Mouse (Mus musculus) hindbrain, embryonic 16.5 days (tissue): Measurements from ENCODE around the gene Dazap1. TPM values are rescaled to one million over a fixed set of nuclear protein-coding genes. Genes with fewer than 3 reads are reported as not detected.

Source experiments
- ATAC-seq: fragments of 200-750 bp; cut with Nextera tagmentation; 2 replicates; pipeline ENCODE4 v1.8.0; 2017; ENCODE audit warnings: moderate TSS enrichment, moderate library complexity
- H3K27ac ChIP-seq: fragments of 300-500 bp; sonication (generic); 2 replicates; pipeline ENCODE4 v1.5.1; 2014; ENCODE audit warnings: low read depth, mild to moderate bottlenecking, control low read depth, low read length, moderate library complexity
- H3K27me3 ChIP-seq: fragments of 300-500 bp; sonication (generic); replicated peaks from 2 replicates; pipeline ENCODE4 v1.6.1; 2014; ENCODE audit warnings: low read length; ENCODE audit not compliant: control insufficient read depth, insufficient read depth
- H3K36me3 ChIP-seq: fragments of 300-500 bp; sonication (generic); 2 replicates; pipeline ENCODE4 v1.6.1; 2014; ENCODE audit warnings: mild to moderate bottlenecking, low read length, moderate library complexity, mixed read lengths; ENCODE audit not compliant: control insufficient read depth, insufficient read depth
- H3K4me1 ChIP-seq: fragments of 300-500 bp; sonication (generic); 2 replicates; pipeline ENCODE4 v1.6.1; 2014; ENCODE audit warnings: low read depth, low read length; ENCODE audit not compliant: control insufficient read depth, insufficient read depth
- H3K4me2 ChIP-seq: fragments of 300-500 bp; sonication (generic); 2 replicates; pipeline ENCODE4 v1.6.1; 2014; ENCODE audit warnings: mild to moderate bottlenecking, low read length, control low read depth, moderate library complexity
- H3K4me3 ChIP-seq: fragments of 300-500 bp; sonication (generic); 2 replicates; pipeline ENCODE4 v1.5.1; 2014; ENCODE audit warnings: mild to moderate bottlenecking, low read length, control low read depth, moderate library complexity
- H3K9ac ChIP-seq: fragments of 300-500 bp; sonication (generic); 2 replicates; pipeline ENCODE4 v1.6.1; 2014; ENCODE audit warnings: low read depth, mild to moderate bottlenecking, control low read depth, low read length, moderate library complexity
- H3K9me3 ChIP-seq: fragments of 300-500 bp; sonication (generic); 2 replicates; pipeline ENCODE4 v1.6.1; 2014; ENCODE audit warnings: mild to moderate bottlenecking, low read length, moderate library complexity; ENCODE audit not compliant: control insufficient read depth
- WGBS: fragments of 180-500 bp; shearing (Covaris S2); extraction: QIAGEN DNeasy Blood & Tissue Kit; methylation state at CpG from one replicate; pipeline ENCODE4 v1.1.7; 2014; 5-methylcytosine and 5-hydroxymethylcytosine counted together
- polyA plus RNA-seq: library from polyadenylated mRNA; unstranded; fragments of >200 nt; fragmentation: Nextera tagmentation; extraction: Ambion mirVana; gene quantifications from 2 replicates; pipeline ENCODE4 v1.2.1, GENCODE M21; 2015

The Dazap1 gene
- polyA plus RNA-seq, 1 experiment from 2014 or later, result 38.5 TPM

DNA sequence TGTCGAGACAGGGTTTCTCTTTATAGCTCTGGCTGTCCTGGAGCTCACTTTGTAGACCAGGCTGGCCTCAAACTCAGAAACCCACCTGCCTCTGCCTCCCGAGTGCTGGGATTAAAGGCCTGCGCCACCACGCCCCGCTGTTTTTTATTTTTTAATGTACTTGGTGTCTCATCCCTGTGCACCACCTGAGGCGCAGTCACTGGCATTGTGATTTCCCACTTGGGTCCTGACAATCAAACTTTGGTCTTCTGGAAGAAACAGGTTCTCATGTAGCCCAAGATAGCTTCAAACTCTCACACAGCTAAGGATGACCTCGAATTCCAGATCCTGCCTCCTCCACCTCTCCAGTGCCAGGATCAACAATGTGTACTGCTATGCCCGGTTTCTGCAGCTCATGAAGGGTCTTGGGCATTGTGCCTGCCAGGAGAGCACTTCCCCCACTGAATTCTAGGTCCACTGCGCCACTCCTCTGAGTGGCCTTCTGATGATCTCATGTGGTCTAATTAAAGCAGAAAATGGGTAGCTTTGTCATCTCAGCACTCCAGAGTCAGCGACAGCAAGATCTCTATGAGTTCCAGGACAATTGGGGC, 1.6 kb downstream of the Dazap1 start:
- H3K27ac ChIP-seq, result no peak overlapping the region
- H3K4me2 ChIP-seq, result no peak overlapping the region
- H3K9me3 ChIP-seq, result no peaks in the 10 kb centered on the region
- no peak for ATAC-seq
- H3K36me3 ChIP-seq, result peaks cover 6% of the 10 kb centered on the region
- H3K4me1 ChIP-seq, result peaks cover 43% of the 10 kb centered on the region
- no peak overlapping the region for H3K4me3 ChIP-seq
- H3K9ac ChIP-seq, result no peak overlapping the region
- H3K27me3 ChIP-seq, result no peaks in the 10 kb centered on the region
- WGBS, result 93% methylated on average over 10 of the region's 10 CpGs

DNA sequence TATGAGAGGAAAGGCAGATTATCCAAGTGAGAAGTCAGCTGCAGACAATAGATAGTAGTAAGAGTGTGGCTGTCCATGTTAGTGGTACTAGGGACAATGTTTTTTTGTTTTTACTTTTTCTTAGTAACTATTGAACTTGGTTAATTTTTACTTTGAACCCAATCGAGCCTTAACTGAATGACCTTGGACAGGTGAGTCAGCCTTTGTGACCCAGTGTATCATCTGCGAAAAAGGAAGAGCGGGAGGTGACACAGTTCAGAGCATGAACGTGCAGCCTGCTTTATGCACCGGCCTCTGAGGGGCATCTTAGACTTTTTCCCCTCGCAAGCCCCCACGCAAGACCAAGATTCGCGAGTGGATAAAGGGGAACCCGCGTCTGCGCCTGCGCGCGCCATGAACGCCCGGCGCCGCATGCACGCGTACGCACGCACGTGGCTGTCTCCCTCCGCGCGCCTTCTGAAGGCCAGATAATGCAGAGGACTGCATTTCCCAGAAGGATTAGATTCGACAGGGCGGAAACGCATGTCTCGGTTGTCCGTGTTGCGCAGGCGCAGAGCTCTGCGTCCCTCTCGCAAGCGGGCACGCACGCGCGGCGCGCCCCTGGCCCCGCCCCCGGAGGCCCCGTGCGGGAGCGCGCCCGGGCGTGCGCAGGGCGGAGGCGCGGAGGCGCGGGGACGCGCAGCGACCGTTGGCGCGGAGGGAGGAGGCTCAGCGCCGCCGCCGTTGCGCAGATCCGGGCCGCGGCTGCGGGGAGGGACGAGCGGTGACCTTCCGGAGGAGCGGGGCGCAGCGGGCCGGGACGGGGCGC, 3.3 kb downstream of the Dazap1 start:
- H3K4me1 ChIP-seq, result peaks cover 48% of the 10 kb centered on the region
- peak; percentile 76 for ATAC-seq
- H3K27ac ChIP-seq, result peak overlapping the region; percentile 83
- H3K9me3 ChIP-seq, result no peaks in the 10 kb centered on the region
- no peaks in the 10 kb centered on the region for H3K36me3 ChIP-seq
- H3K27me3 ChIP-seq, result no peaks in the 10 kb centered on the region
- H3K9ac ChIP-seq, result peak overlapping the region; percentile 95
- peak overlapping the region; percentile 89 for H3K4me3 ChIP-seq
- WGBS, result 2% methylated on average over 63 of the region's 81 CpGs
- H3K4me2 ChIP-seq, result peak overlapping the region; percentile 78

DNA sequence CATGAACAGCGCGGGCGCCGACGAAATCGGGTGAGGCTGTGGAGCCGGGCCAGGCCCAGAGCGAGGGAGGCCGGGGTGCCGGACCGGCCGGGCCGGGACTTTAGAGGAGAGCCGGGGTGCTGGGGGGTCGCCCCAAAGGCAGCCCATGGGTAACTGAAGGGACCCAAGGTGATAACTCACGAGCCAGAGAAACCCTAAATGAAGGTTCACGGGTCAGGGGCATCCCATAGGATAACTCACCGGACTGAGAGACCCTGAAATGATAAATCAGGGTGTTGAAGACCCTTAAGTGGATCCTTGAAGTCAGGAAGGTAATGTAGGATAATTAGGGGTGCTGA, 3.8 kb downstream of the Dazap1 start:
- Histone ChIP-seq H3K4me3 (peak overlapping the region; percentile 89), H3K27ac (peak overlapping the region; percentile 83), H3K9ac (peak overlapping the region; percentile 95), H3K27me3 (no peaks in the 10 kb centered on the region), H3K36me3 (no peaks in the 10 kb centered on the region), H3K4me1 (peaks cover 46% of the 10 kb centered on the region), H3K9me3 (no peaks in the 10 kb centered on the region), H3K4me2 (peak overlapping the region; percentile 78)
- ATAC-seq, result no peak
- under 1% methylated on average over 18 of the region's 18 CpGs for WGBS

DNA sequence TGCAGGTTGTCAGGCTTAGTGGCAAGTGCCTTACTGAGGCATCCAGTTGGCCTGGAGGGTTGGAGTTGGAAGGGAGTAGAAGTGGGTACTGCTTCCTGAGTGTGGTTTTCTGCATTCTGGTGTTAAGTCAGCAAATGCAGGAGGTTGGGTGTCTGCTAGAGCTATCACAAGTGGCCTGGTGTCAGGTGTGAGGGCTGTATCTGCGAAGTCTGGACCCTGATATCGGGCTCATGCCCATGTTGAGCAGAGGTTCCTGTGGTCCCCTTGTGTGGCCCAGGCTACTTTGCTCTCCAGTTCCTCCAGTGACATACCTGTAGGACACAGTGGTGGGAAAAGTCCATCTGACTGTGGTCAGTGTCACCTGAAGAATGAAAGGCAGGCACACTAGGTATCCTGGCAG, 8.8 kb downstream of the Dazap1 start:
- Histone ChIP-seq H3K36me3 (peaks cover 3% of the 10 kb centered on the region; the same call in 1 of the 2 replicates), H3K4me1 (peaks cover 55% of the 10 kb centered on the region), H3K9me3 (no peaks in the 10 kb centered on the region), H3K27ac (no peak overlapping the region), H3K4me2 (no peak overlapping the region), H3K9ac (peak overlapping the region; percentile 47), H3K27me3 (no peaks in the 10 kb centered on the region), H3K4me3 (no peak overlapping the region)
- no peak for ATAC-seq
- 96% methylated on average over 2 of the region's 2 CpGs for WGBS

DNA sequence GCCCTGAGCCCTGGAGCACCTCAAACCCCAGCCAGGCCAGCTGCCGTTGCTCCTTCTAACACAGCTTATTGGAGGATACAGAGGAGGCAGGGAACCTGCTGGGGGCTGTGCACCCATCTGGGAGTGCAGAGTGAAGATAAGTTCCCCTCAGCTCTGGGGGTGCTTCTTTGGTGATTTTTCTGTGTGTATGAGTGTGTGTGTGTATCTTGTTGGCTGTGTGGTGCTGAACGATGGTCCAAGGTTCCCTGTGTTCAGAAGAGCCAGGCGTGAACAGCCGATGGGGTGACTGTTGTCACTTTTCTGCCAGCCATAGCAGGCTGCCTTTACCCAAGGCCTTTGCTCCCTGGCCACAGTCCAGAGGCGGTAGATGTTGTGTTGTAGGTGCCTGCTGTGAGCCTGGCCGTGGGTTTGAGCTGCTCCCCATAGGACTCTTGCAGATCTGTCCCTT, 9.5 kb downstream of the Dazap1 start:
- WGBS, result 66% methylated on average over 6 of the region's 6 CpGs
- Histone ChIP-seq H3K4me3 (no peak overlapping the region), H3K9ac (peak overlapping the region; percentile 47), H3K4me1 (peaks cover 52% of the 10 kb centered on the region), H3K4me2 (no peak overlapping the region), H3K36me3 (peaks cover 3% of the 10 kb centered on the region; the same call in 1 of the 2 replicates), H3K9me3 (no peaks in the 10 kb centered on the region), H3K27ac (peak overlapping the region; percentile 12; the same call in 1 of the 2 replicates), H3K27me3 (no peaks in the 10 kb centered on the region)
- no peak for ATAC-seq

DNA sequence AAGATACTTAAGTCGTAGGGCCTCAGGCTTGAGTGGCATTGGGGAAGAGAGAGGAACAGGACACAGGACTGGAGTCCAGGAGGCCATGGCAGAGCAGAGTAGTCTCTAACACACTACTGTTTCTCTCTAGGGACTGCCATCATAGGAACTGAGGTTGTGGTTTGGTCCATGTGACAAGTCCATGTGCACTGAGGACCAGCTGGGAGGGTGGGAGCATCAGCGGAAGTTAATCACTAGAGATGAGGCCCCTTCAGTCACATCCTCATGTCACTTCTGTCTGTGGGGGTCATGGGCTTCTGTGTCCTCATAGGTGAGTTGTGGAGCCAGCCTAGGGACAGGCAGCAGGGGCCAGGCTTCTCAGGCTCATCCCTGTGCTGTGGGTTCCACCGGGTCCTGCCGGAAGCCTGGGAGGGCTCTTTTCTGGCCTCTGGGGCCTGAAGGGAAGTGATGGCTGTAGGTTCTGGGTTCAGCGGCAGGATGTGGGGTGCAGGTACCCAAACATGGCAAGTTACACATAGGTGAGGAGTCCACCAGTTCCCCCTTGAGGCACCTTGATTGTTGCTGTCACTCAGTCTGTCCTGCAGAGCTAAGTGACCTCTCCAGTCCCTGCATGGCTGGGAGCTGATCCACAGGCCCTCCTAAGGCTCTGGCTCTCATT, 10.0 kb downstream of the Dazap1 start:
- Histone ChIP-seq H3K4me1 (peaks cover 46% of the 10 kb centered on the region), H3K36me3 (peaks cover 3% of the 10 kb centered on the region; the same call in 1 of the 2 replicates), H3K9ac (peak overlapping the region; percentile 15; the same call in 1 of the 2 replicates), H3K27me3 (no peaks in the 10 kb centered on the region), H3K4me2 (no peak overlapping the region), H3K4me3 (no peak overlapping the region), H3K9me3 (no peaks in the 10 kb centered on the region), H3K27ac (no peak overlapping the region; the same call in 1 of the 2 replicates)
- ATAC-seq, result no peak
- 84% methylated on average over 5 of the region's 5 CpGs for WGBS

DNA sequence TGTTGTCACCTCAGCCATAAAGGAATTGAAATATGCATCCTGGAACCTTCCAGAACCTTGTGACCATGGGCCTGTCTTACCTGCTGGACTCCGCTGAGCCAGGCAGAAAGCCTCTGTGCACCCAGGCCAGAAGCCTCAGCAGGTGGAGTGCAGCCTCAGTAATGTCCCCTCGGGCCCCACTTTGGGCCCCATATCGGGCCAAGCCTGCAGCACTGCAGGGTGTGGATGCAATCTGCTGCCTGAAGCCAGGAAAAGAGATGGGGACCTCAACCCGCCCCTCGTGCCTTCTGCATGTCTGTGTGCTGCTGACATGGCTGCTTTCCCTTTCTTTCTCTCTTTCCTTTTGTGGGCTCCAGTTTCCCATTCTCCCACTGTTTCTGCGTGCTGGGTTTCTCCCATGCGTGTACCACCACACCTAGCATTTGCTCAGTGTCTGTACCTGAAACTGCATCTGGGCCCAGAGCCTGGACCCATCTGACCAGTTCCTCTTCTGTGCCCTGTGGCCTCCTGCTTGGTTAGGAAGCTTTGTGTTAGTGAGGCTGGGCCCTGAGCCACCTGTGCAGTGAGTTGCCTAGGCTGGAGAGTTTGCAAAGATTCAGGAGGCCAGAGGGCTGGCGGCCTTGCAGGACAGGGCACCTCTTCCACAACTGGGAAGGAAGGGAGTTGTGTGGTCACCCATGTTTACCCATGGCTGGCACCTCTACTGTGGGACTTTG, 10.7 kb downstream of the Dazap1 start:
- Histone ChIP-seq H3K4me2 (no peak overlapping the region), H3K9me3 (no peaks in the 10 kb centered on the region), H3K27me3 (no peaks in the 10 kb centered on the region), H3K9ac (no peak overlapping the region; the same call in 1 of the 2 replicates), H3K4me1 (peaks cover 39% of the 10 kb centered on the region), H3K36me3 (peaks cover 4% of the 10 kb centered on the region), H3K27ac (no peak overlapping the region), H3K4me3 (no peak overlapping the region)
- 91% methylated on average over 8 of the region's 8 CpGs for WGBS
- no peak for ATAC-seq

DNA sequence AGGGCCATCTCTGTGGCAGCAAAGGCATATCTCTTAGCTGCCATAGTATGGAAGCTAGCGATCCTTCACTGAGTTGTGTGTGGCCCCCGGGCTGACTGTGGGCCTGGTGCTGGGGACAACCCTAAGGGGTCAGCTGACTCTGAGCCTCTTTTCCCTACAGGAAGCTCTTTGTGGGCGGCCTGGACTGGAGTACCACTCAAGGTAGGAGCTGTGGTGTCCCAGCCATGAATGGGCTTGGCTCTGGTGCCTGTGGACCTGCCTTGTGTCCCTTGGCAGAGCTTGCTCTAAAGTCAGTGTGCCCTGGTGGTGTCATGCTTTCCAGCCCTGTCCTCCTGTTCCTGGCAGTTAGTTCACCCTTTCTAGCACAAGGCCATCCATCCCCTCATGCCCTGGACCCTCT, 12.6 kb downstream of the Dazap1 start:
- Histone ChIP-seq H3K4me2 (no peak overlapping the region), H3K4me1 (peaks cover 23% of the 10 kb centered on the region), H3K9me3 (no peaks in the 10 kb centered on the region), H3K27ac (no peak overlapping the region), H3K27me3 (no peaks in the 10 kb centered on the region), H3K4me3 (no peak overlapping the region), H3K9ac (no peak overlapping the region), H3K36me3 (peaks cover 22% of the 10 kb centered on the region)
- no peak for ATAC-seq
- WGBS, result 85% methylated on average over 3 of the region's 3 CpGs
